Mouse (Mus musculus) CH12F3 (cell line): ENCODE measurements around the gene Sdr9c7.
"Not testable (repeated sequence)": the region's sequence is repeated elsewhere in the genome, so short reads cannot be mapped to it uniquely, and the experiment has no call there.

Experiments used
- in situ Hi-C: fragments of 300-500 bp; cut with MboI; formaldehyde crosslinking; loops from 2 replicates; pipeline ENCODE4 v1.14.3; 2020; ENCODE audit warnings: low sequenced_read_pairs

Sdr9c7 gene

DNA sequence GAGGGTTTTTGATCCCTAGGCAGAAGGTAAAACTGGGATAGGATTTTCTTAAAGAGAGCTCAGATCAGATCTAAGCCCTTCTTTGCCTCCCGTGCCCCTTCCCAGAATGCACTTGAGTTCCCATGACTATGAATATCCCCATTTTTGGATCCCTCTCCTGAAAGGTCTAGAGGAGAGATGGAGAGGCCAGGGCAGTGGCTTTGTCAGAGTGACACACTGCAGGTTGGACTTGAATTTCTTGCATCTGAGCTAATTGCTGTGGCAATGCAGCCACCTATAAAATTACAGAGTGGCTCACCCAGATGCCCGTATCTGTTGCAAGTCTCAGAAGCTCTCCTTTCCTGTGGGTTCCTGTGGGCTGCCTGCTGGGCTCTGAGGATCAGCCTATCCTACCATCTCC lies at the start of gene Sdr9c7:
Sdr9c7 (plus strand) TSS at position 301 of the 400 bp plus-strand sequence.
- in situ Hi-C loops, result no loop called here

- in situ Hi-C loops, result no loop called here
Measured at GRCm38 (mm10) chr10:127849628-127850027, 48.7 kb upstream of the Sdr9c7 start, which contains the start of gene Rdh19. Gene Rdh19, plus strand, starts transcription at chr10:127849928.

DNA sequence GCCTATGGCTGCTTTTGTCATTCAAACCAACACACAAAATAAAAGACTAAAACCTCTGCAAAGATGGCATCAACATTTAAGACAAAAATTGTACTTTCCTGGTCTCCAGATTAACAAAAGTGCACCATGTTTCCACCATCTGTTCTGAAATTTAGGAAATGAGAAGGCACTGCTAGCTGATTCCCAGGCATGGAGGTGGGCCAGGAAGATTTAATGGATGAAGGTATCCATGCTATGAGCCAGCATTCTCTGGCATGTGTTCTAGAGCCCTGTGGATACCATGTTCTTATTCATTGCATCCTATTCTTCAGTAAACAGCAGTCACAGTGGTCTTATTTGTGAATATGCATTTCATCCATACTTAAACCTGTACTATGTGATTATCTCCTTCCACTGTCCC lies 41.9 kb upstream of the Sdr9c7 start:
- in situ Hi-C loops, result no loop called here

- in situ Hi-C loops, result no loop called here
Measured at GRCm38 (mm10) chr10:127864931-127865330, 33.4 kb upstream of the Sdr9c7 start.

GRCm38 (mm10) chr10:127866232-127866631 lies 32.1 kb upstream of the Sdr9c7 start, which contains the start of gene Rdh16f2:
Gene Rdh16f2, plus strand, starts transcription at chr10:127866474.
- in situ Hi-C loops, result no loop called here

- in situ Hi-C loops, result no loop called here
Measured at GRCm38 (mm10) chr10:127872484-127872883, 25.8 kb upstream of the Sdr9c7 start.

DNA sequence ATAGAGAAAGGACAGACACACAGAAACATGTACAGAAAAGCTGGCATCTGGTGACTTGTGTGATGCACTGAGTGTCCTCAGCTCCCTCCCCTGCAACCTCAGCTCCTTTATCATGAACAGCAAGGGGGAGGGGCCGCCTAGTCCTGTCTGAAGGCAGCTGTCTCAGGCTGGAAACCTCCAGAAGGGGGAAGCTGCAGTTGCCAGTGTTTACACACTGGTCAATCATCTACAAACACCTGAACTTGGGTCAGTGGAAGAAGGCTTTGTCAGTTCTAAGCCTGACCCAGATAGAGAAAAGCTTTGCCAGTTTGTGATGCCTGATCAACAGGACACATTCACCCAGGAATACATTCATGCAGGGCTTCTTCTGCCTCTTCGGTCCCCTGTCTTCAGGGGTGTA lies 20.6 kb upstream of the Sdr9c7 start:
- in situ Hi-C loops, result no loop called here

- in situ Hi-C loops, result no loop called here
Measured at GRCm38 (mm10) chr10:127878262-127879057, 19.9 kb upstream of the Sdr9c7 start.

DNA sequence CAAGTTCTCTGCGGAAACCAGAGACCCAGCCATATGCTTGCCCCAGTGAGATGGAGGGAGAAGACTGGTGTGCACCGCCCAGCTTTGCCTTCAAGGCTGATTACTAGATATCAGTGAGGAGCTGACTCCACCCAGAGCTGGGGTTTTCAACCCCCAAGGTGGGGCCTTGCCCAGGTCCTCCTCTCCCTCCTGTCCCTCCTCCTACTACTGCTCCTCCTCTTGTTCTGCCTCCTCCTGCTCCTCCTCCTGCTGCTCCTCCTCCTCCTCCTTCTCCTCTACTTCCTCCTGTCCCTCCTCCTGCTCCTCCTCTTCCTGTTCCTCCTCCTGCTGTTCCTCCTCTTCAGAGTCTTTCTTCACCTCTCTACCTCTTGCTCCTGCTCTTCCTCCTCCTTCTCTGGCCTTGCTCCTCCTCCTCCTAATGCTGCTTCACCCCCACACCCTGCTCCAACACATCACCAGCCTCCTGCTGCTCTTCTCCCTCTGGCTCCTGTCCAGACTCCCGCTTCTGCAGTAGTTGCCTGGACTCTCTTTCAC lies 19.1 kb upstream of the Sdr9c7 start:
- in situ Hi-C loops, result no loop called here

DNA sequence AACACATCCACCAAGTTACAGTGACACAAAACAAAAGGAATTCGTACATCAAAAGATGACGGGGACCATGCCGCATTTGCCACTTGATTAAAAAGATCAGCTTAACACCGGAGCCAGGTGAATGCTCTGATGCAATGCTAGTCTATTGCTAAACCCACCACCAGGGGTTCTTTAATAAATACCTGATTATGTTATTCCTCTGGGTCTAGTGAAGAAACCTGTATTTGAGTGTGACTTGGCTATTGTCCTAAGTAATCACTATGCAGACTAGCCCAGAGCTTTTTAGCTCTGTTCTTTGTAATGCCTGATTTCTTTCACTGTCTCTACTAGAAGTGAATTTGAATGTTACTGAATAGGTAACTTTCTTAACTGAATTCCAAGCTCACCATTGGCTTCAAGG lies 17.3 kb upstream of the Sdr9c7 start:
- in situ Hi-C loops, result no loop called here

DNA sequence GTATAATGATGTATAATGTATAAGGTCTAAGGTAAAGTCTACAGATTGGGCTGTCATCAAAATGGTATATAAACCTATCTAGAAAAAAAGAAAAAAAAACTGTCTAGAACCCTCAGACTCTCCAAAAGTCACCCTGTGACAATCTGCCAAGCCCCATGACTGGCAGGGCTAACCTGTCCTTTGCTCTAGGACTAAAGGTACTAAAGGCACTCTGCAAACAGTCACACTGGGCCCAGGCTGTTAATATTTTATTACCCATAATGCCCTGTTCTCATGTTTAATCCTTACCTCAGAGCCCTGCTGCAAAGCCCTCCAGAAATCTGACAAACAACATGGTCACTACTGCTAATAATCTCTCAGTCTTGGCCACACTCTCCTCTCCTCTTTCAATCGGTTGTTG lies 11.8 kb upstream of the Sdr9c7 start:
- in situ Hi-C loops, result no loop called here

DNA sequence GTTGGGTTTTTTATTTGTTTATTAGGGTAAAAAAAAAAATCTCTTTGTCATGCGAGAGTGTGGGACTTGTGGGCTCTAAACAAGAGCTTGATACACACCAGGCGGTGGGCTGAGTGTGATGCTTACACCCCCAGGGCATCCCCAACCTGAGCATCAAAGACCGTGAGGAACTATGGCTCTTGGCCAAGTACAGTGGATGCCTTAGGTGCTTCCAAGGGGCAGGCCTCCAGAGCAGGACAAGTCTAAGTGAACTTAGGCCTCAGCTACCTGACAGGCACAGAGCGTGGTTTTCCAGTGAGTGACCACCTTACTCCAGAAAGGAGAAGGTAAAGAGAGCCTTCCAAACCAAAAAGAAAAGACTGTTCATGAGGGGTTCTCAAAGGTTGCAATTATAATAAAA lies 11.3 kb upstream of the Sdr9c7 start:
- in situ Hi-C loops, result no loop called here

GRCm38 (mm10) chr10:127888605-127889004 lies 9.7 kb upstream of the Sdr9c7 start, which contains the start of gene Rdh7:
Gene Rdh7, minus strand, starts transcription at chr10:127888817.
- in situ Hi-C loops, result no loop called here

GRCm38 (mm10) chr10:127891481-127891880 lies 6.8 kb upstream of the Sdr9c7 start:
- in situ Hi-C loops, result no loop called here

GRCm38 (mm10) chr10:127893163-127894022 lies 4.9 kb upstream of the Sdr9c7 start:
- in situ Hi-C loops, result not testable (repeated sequence)

DNA sequence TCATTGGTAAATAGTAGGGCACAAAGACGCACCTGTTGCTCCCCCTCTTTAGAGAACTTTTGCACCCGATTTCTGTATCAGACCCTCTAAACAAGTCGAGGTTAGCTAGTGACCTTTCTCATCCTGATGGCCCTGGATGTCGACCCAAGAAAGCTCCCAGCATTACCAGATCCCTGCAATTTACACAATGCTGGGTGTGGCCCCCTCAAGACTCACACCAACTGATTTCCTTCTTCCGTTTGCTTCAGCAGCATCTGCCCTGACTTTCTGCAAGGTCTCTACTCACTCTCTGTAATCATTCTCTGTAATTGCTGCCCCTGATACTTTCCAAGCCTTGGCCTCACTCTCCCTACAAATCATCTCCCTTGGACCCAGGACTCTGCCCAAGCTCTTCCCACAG lies 1.6 kb upstream of the Sdr9c7 start:
- in situ Hi-C loops, result no loop called here

DNA sequence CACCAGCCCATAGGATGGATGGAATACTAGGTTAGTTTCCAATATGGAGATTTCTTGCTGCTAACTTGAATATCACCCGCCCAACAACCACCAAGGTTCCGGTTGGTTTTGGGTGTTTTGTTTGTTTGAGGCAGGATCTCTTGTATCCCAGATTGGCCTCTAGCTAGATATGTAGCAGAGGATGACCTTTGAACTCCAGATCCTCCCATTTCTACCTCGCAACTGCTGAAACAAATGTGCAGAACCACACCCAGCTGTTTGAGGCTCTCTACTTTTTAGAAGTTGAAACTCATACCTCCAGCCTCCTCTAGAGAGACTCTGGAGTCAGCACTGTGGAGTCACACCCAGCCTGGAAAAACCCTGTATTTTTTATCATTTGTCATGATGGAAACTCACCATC lies 812 bp upstream of the Sdr9c7 start:
- in situ Hi-C loops, result no loop called here

GRCm38 (mm10) chr10:127899783-127900182 lies 1.5 kb downstream of the Sdr9c7 start:
- in situ Hi-C loops, result no loop called here

DNA sequence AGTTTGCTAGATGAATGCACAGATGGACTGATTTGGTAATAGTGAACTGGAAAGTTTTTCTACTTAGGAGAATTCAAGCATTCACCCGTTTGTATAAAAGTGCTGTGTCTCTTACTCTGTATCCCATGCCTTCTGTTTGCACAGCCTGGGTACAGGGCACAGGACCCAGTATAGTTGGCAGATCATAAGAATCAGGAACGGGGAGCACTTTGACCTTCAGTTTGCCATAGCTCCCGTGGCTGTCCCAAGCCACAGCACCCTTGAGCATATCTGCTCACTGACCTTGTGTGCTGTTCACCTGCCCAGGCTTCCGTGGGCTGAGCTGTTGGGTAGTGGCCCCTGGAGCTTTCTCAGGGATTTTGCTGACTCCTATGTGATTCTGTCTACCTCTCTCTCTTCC lies 3.4 kb downstream of the Sdr9c7 start:
- in situ Hi-C loops, result no loop called here

DNA sequence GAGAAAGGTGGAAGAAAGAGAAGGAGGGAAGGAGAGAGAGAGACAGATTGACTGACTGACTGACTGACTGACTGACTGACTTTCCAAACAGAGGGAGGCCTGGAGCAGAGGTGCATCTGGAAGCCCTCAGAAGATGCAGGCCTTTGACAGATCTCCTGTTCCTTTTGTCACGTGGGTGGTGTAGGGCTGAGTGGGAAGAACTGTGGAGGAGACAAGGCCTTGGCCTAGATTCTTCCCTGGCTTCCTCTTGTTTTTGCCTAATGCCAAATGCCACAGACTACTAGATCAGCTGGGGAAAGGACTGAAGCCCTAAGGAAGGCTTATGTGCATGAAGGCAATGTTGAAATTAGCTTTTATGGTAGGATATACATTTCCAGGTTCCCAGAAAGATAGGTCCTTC lies 4.8 kb downstream of the Sdr9c7 start:
- in situ Hi-C loops, result no loop called here

- in situ Hi-C loops, result no loop called here
Measured at GRCm38 (mm10) chr10:127904718-127905446, 6.6 kb downstream of the Sdr9c7 start.
